Mouse (Mus musculus): ENCODE measurements at regions not wholly inside any gene's neighbourhood (a gene's known extent, or its start where the extent isn't known, plus 50 kb on each side); places are given as distances from the start of the nearest gene placed in this dataset.

GRCm38 (mm10) chr8:34625670-34626069 is 514.1 kb upstream of the Gm10131 start:
- TF ChIP-seq ZNF384 (IDR thresholded peaks at IDR 0.05; ENCODE audit: low read depth, low read length) (no peak), HCFC1 (IDR thresholded peaks at IDR 0.05; ENCODE audit: borderline replicate concordance, insufficient read depth, low read length) (no peak), CHD2 (IDR thresholded peaks at IDR 0.05; ENCODE audit: low read depth, low read length) (no peak), ZC3H11A (IDR thresholded peaks at IDR 0.05; ENCODE audit: borderline replicate concordance, low read depth, low read length) (no peak)

Data from ES-E14 (cell line).